Mouse (Mus musculus) liver, embryonic 14.5 days (tissue): ENCODE results near the gene Cxcl5. TPM values are rescaled to one million over a fixed set of nuclear protein-coding genes. Genes with fewer than 3 reads are reported as not detected.
"Not testable (repeated sequence)": the region's sequence is repeated elsewhere in the genome, so short reads cannot be mapped to it uniquely, and the experiment has no call there.

Experiments
- ATAC-seq: fragments of 200-750 bp; cut with Nextera tagmentation; 2 replicates; pipeline ENCODE4 v1.8.0; 2017; ENCODE audit warnings: moderate number of reproducible peaks, mild to moderate bottlenecking, moderate library complexity; ENCODE audit not compliant: insufficient read depth
- DNase-seq, 3 experiments: peaks; one replicate each; pipeline ENCODE4 v3.0.0-alpha.2; 2012 to 2013; ENCODE audit warnings: low read depth in 3 of 3, low spot score in 3 of 3
- H3K27ac ChIP-seq: fragments of 300-500 bp; sonication (generic); 2 replicates; pipeline ENCODE4 v1.5.1; 2014; ENCODE audit warnings: moderate library complexity, mild to moderate bottlenecking, control low read depth, inconsistent platforms
- H3K27me3 ChIP-seq: fragments of 300-500 bp; sonication (generic); 2 replicates; pipeline ENCODE4 v1.6.1; 2014; ENCODE audit warnings: mild to moderate bottlenecking, low read length, moderate library complexity; ENCODE audit not compliant: control insufficient read depth, insufficient read depth
- H3K36me3 ChIP-seq: fragments of 300-500 bp; sonication (generic); replicated peaks from 2 replicates; pipeline ENCODE4 v1.6.1; 2014; ENCODE audit warnings: low read depth; ENCODE audit not compliant: control insufficient read depth, insufficient read depth
- H3K4me1 ChIP-seq, 2 experiments: fragments of 200-500 bp in 1 of 2; fragments of 300-500 bp in 1 of 2; sonication (generic) in 1 of 2; replicated peaks; 2 replicates each; pipeline ENCODE4 v1.6.1; 2012 to 2014; ENCODE audit warnings: antibody characterized with exemption in 1 of 2, inconsistent platforms in 1 of 2, low read length in 1 of 2; ENCODE audit not compliant: control insufficient read depth in 2 of 2, insufficient read depth in 2 of 2
- H3K4me2 ChIP-seq: fragments of 300-500 bp; sonication (generic); 2 replicates; pipeline ENCODE4 v1.6.1; 2014; ENCODE audit warnings: low read depth, mild to moderate bottlenecking, control low read depth, moderate library complexity
- H3K4me3 ChIP-seq, 2 experiments: fragments of 200-500 bp in 1 of 2; fragments of 300-500 bp in 1 of 2; sonication (generic) in 1 of 2; 2 replicates each; pipeline ENCODE4 v1.5.1; 2012 to 2014; ENCODE audit warnings: low read depth in 2 of 2, low read length in 2 of 2, mild to moderate bottlenecking in 2 of 2, control low read depth in 1 of 2, inconsistent platforms in 1 of 2, moderate library complexity in 1 of 2; ENCODE audit not compliant: insufficient read depth in 1 of 2
- H3K9ac ChIP-seq: fragments of 300-500 bp; sonication (generic); replicated peaks from 2 replicates; pipeline ENCODE4 v1.6.1; 2014; ENCODE audit warnings: mild to moderate bottlenecking, control low read depth, moderate library complexity
- H3K9me3 ChIP-seq: fragments of 300-500 bp; sonication (generic); 2 replicates; pipeline ENCODE4 v1.6.1; 2016; ENCODE audit warnings: low read length, mixed read lengths; ENCODE audit not compliant: control insufficient read depth
- CTCF ChIP-seq: IDR thresholded peaks from 2 replicates; pipeline ENCODE4 v1.5.1; 2016; ENCODE audit warnings: antibody characterized with exemption, low read depth, control low read depth
- EP300 ChIP-seq: IDR thresholded peaks from 2 replicates; pipeline ENCODE4 v1.6.1; 2016; ENCODE audit warnings: antibody characterized with exemption, low read depth
- WGBS: fragments of 180-500 bp; shearing (Covaris S2); extraction: QIAGEN DNeasy Blood & Tissue Kit; methylation state at CpG from one replicate; pipeline ENCODE4 v1.1.7; 2014; ENCODE audit not compliant: insufficient replicate concordance; 5-methylcytosine and 5-hydroxymethylcytosine counted together
- polyA plus RNA-seq, 2 experiments: library from polyadenylated mRNA; depleted of rRNA in 1 of 2; stranded (reverse) in 1 of 2; unstranded in 1 of 2; fragments of >200 nt; fragmentation: Nextera tagmentation in 1 of 2; extraction: Ambion mirVana in 1 of 2; gene quantifications; 2 replicates each; pipeline versions ENCODE4 v1.2.1 to v1.2.3; 2012 to 2014

The Cxcl5 gene
- polyA plus RNA-seq, 2 experiments, result 0.41 to 0.69 TPM

DNA sequence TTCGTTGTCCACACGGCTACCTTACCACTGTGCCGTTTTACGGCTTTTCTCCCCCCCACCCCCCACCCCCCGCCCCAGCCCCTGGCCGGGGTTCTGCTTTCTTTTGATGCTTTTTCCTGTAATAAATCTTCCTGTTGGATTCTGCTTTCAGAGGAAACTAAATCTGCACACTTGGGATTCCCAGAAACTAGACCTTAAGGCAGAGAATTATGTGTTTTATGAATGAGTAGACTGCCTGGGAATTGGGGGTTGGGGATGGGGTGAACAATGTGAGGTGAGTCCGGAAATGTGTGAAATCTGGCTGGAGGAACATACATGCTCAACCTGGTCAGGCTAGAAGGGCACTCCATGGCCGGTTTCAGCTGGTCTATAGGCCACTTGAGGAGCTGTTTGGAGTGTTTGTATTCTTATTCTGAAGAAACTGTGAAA, 30.9 kb downstream of the Cxcl5 start:
- H3K27me3 ChIP-seq, result no peaks in the 10 kb centered on the region
- no peak overlapping the region for H3K4me2 ChIP-seq
- no peak overlapping the region for H3K4me3 ChIP-seq
- no peak overlapping the region for H3K27ac ChIP-seq
- peaks cover 0 to 2% of the 10 kb centered on the region in 2 experiments; a peak in 1 of 4 replicates for H3K4me1 ChIP-seq
- DNase-seq (no peak), ATAC-seq (no peak)
- H3K9ac ChIP-seq, result no peak overlapping the region
- H3K9me3 ChIP-seq, result no peaks in the 10 kb centered on the region
- TF ChIP-seq EP300, result no peak
- no peaks in the 10 kb centered on the region for H3K36me3 ChIP-seq
- WGBS, result 19% methylated on average over 8 of the region's 8 CpGs

DNA sequence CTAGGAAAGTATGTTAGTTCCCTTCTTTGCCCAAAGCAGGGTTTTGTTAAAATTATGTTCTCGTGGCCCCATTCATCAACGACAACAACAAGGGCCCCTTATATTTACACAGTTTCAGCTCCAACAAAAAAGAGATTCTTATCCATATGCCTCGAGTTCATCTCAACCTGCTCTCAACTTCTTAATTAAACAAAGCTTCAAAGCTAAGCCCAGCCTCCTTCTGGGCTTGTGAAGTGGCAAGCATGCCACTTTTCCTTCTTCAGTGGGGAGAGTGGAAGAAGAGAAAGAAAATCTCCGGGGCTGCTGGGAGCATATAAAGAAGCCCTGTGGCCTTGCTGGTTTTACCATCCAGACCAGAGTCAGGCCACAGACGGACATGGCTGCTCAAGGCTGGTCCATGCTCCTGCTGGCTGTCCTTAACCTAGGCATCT, 35.0 kb downstream of the Cxcl5 start, which contains the start of gene Cxcl15:
Gene Cxcl15 (plus strand): TSS at position 340 of the 431 bp plus-strand sequence.
- Histone ChIP-seq H3K9ac (no peak within 1 kb of the TSS), H3K4me2 (no peak within 1 kb of the TSS), H3K9me3 (no peaks in the 10 kb centered on the region), H3K36me3 (no peaks in the 10 kb centered on the region), H3K27me3 (no peaks in the 10 kb centered on the region), H3K4me3 (no peak within 1 kb of the TSS), H3K27ac (no peak within 1 kb of the TSS), H3K4me1 (no peaks in the 10 kb centered on the region)
- no peak for TF ChIP-seq EP300
- TF ChIP-seq CTCF, result no peak
- ATAC-seq, result no peak
- WGBS, result 47% methylated on average over 5 of the region's 5 CpGs
- DNase-seq, result no peak

DNA sequence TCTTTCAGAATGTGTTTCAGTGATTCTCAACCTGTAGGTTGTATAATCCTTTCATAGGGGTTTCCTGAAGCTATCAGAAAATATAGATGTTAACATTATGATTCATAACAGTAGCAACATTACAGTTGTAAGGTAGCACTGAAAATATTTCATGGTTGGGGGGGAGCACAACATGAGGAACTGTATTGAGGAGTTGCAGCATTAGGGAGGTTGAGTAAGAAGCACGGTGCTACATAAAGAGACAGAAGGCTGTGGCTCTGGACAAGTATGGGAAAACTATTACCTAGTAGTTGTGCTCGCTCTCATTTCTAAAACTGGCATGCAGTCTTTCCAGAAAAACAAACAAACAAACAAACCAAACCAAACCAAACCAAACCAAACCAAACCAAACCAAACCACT, 36.2 kb downstream of the Cxcl5 start:
- DNase-seq, H3K27me3 ChIP-seq, H3K27ac ChIP-seq, H3K9me3 ChIP-seq, H3K36me3 ChIP-seq, ATAC-seq, H3K4me1 ChIP-seq, H3K4me3 ChIP-seq, H3K9ac ChIP-seq, H3K4me2 ChIP-seq: not testable (repeated sequence)
- WGBS, result 51% methylated on average over 2 of the region's 2 CpGs

DNA sequence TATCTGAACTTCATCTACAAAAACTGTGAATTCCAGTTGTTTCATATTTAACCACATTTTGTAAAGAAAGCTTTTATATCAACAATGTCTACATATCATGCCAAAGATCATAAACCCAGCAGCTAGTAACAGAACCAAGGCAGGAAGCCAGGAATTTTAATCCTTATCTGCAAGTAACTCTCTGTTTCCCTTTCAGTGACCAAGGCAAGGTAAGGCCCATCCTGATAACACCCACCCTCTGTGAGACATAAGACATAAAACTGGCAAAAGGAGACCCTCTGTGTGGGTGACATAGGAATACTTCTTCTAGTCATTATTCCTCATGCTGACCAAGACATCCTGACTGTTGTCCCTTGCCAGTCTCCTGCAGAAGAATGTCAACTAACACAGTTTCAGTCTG, 45.4 kb downstream of the Cxcl5 start:
- H3K36me3 ChIP-seq, result no peaks in the 10 kb centered on the region
- TF ChIP-seq EP300 (no peak), CTCF (no peak)
- no peak overlapping the region for H3K27ac ChIP-seq
- no peak overlapping the region for H3K9ac ChIP-seq
- DNase-seq (no peak), ATAC-seq (no peak)
- H3K4me1 ChIP-seq, result no peaks in the 10 kb centered on the region
- no peak overlapping the region for H3K4me2 ChIP-seq
- H3K4me3 ChIP-seq, result no peak overlapping the region
- no peaks in the 10 kb centered on the region for H3K27me3 ChIP-seq
- H3K9me3 ChIP-seq, result no peaks in the 10 kb centered on the region

DNA sequence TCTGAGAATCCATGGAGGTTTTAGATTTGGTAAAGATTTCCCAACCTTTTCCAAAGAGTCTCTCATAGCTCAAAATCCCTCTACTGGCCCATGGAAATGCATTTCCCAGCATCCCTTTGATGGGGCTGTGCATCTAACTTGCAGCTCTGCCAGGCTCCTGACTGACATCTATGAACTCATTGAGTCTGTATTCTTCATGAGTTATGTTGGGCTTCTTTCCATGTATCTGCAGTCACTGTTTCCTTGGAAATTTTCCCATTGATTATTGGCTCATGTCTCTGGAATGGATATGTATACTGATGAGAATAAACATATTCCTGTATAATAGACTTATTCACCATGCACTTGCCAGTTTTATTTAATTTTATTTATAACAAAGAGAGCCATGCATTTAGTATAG, 46.9 kb downstream of the Cxcl5 start:
- H3K4me2 ChIP-seq, result no peak overlapping the region
- no peak overlapping the region for H3K4me3 ChIP-seq
- DNase-seq (no peak), ATAC-seq (no peak)
- H3K4me1 ChIP-seq, result no peaks in the 10 kb centered on the region
- no peak for TF ChIP-seq EP300
- TF ChIP-seq CTCF, result no peak
- no peaks in the 10 kb centered on the region for H3K27me3 ChIP-seq
- H3K27ac ChIP-seq, result no peak overlapping the region
- H3K36me3 ChIP-seq, result no peaks in the 10 kb centered on the region
- H3K9me3 ChIP-seq, result no peaks in the 10 kb centered on the region
- H3K9ac ChIP-seq, result no peak overlapping the region
